Mouse (Mus musculus) induced T-regulatory cell, adult 2 months (primary cell): ENCODE data around the gene Btbd35f18.
"Not testable (repeated sequence)": the region's sequence is repeated elsewhere in the genome, so short reads cannot be mapped to it uniquely, and the experiment has no call there.

ENCODE experiments used
- DNase-seq: peaks from one replicate; pipeline ENCODE4 v3.0.0-alpha.2; 2012; ENCODE audit warnings: low read depth

Btbd35f18 gene

DNA sequence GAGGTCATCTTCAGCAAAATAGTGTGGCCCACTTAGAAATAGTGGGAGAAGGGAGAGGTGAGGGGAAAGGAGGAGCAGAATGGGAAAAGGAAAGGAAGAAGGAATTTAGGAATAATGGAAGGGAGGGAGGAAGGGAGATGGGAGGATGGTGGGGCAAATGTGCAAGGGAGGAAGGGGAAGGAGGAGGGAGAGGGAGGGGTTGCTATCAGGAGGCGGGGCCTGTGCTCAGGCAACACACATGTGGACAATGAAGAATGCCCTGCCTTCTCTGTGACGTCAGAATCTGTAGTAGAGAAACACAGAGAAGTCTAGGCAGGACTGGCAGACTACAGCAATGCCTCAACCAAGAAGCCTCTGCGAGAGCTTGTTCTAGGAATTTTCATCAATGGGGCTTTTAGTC, at the start of gene Btbd35f18:
TSS of gene Btbd35f18 (plus strand) at position 301 of the 400 bp plus-strand sequence.
- DNase-seq: not testable (repeated sequence)
